Mouse (Mus musculus): ENCODE results near the gene Sh3rf1. TPM values are rescaled to one million over a fixed set of nuclear protein-coding genes. Genes with fewer than 3 reads are reported as not detected.

The Sh3rf1 gene
- polyA plus RNA-seq (2014; fragmentation: Nextera tagmentation; extraction: Ambion mirVana) = 28.1 and 28.8 TPM in 2 replicates

- no peaks in the 10 kb centered on the region for H3K36me3 ChIP-seq (ENCODE audit: control insufficient read depth, insufficient read depth, low read length)
- H3K4me2 ChIP-seq (ENCODE audit: low read depth, low read length, severe bottlenecking) = peak within 1 kb of the TSS; percentile 69
- WGBS = under 1% methylated on average over 76 of the region's 84 CpGs
- peak within 1 kb of the TSS; percentile 75 for H3K4me3 ChIP-seq (ENCODE audit: low read depth, low read length)
- DNase-seq (ENCODE audit: low spot score) (peak; percentile 90), ATAC-seq (replicated peaks; ENCODE audit: low FRiP score) (peak; percentile 91)
- H3K27ac ChIP-seq (ENCODE audit: low read depth, low read length) = peak within 1 kb of the TSS; percentile 74
- H3K4me1 ChIP-seq (replicated peaks; ENCODE audit: control insufficient read depth, insufficient read depth, low read length) = peaks cover 9% of the 10 kb centered on the region
- H3K9me3 ChIP-seq (ENCODE audit: control insufficient read depth, low read length) = no peaks in the 10 kb centered on the region; the same call in 1 of the 2 replicates
- H3K27me3 ChIP-seq (ENCODE audit: control insufficient read depth, insufficient read depth, low read length) = no peaks in the 10 kb centered on the region
- H3K9ac ChIP-seq (ENCODE audit: low read length) = peak within 1 kb of the TSS; percentile 87
Measured at GRCm38 (mm10) chr8:61223729-61224379, at the start of gene Sh3rf1. Gene Sh3rf1 (plus strand): TSS chr8:61223872.

GRCm38 (mm10) chr8:61173921-61174492, 49.7 kb upstream of the Sh3rf1 start:
- Histone ChIP-seq H3K36me3 (ENCODE audit: control insufficient read depth, insufficient read depth, low read length) (no peaks in the 10 kb centered on the region), H3K9ac (ENCODE audit: low read length) (no peak overlapping the region), H3K9me3 (ENCODE audit: control insufficient read depth, low read length) (no peaks in the 10 kb centered on the region), H3K4me1 (replicated peaks; ENCODE audit: control insufficient read depth, insufficient read depth, low read length) (no peaks in the 10 kb centered on the region), H3K27ac (ENCODE audit: low read depth, low read length) (no peak overlapping the region), H3K27me3 (ENCODE audit: control insufficient read depth, insufficient read depth, low read length) (no peaks in the 10 kb centered on the region), H3K4me2 (ENCODE audit: low read depth, low read length, severe bottlenecking) (no peak overlapping the region), H3K4me3 (ENCODE audit: low read depth, low read length) (no peak overlapping the region)
- ATAC-seq (replicated peaks; ENCODE audit: low FRiP score) (no peak), DNase-seq (ENCODE audit: low spot score) (no peak)
- WGBS = 78% methylated on average over 7 of the region's 7 CpGs

- no peaks in the 10 kb centered on the region for H3K27me3 ChIP-seq (ENCODE audit: control insufficient read depth, insufficient read depth, low read length)
Measured at GRCm38 (mm10) chr8:61175876-61176275, 47.8 kb upstream of the Sh3rf1 start.

GRCm38 (mm10) chr8:61177680-61178593, 45.7 kb upstream of the Sh3rf1 start:
- WGBS = 78% methylated on average over 12 of the region's 12 CpGs
- Histone ChIP-seq H3K36me3 (ENCODE audit: control insufficient read depth, insufficient read depth, low read length) (no peaks in the 10 kb centered on the region), H3K27me3 (ENCODE audit: control insufficient read depth, insufficient read depth, low read length) (no peaks in the 10 kb centered on the region), H3K9ac (ENCODE audit: low read length) (no peak overlapping the region), H3K4me1 (replicated peaks; ENCODE audit: control insufficient read depth, insufficient read depth, low read length) (no peaks in the 10 kb centered on the region), H3K27ac (ENCODE audit: low read depth, low read length) (no peak overlapping the region), H3K4me2 (ENCODE audit: low read depth, low read length, severe bottlenecking) (no peak overlapping the region), H3K9me3 (ENCODE audit: control insufficient read depth, low read length) (no peaks in the 10 kb centered on the region), H3K4me3 (ENCODE audit: low read depth, low read length) (no peak overlapping the region)
- ATAC-seq (replicated peaks; ENCODE audit: low FRiP score) (no peak), DNase-seq (ENCODE audit: low spot score) (no peak)

More at GRCm38 (mm10) chr8:61175876-61176275, 47.8 kb upstream of the Sh3rf1 start:
- ATAC-seq (replicated peaks; ENCODE audit: low FRiP score) (no peak), DNase-seq (ENCODE audit: low spot score) (no peak)
- H3K27ac ChIP-seq (ENCODE audit: low read depth, low read length) = no peak overlapping the region
- 84% methylated on average over 2 of the region's 2 CpGs for WGBS
- H3K9me3 ChIP-seq (ENCODE audit: control insufficient read depth, low read length) = no peaks in the 10 kb centered on the region
- no peak overlapping the region for H3K9ac ChIP-seq (ENCODE audit: low read length)
- H3K4me1 ChIP-seq (replicated peaks; ENCODE audit: control insufficient read depth, insufficient read depth, low read length) = no peaks in the 10 kb centered on the region
- H3K4me2 ChIP-seq (ENCODE audit: low read depth, low read length, severe bottlenecking) = no peak overlapping the region
- no peak overlapping the region for H3K4me3 ChIP-seq (ENCODE audit: low read depth, low read length)
- H3K36me3 ChIP-seq (ENCODE audit: control insufficient read depth, insufficient read depth, low read length) = no peaks in the 10 kb centered on the region

GRCm38 (mm10) chr8:61178594-61179140, 45.0 kb upstream of the Sh3rf1 start:
- Histone ChIP-seq H3K36me3 (ENCODE audit: control insufficient read depth, insufficient read depth, low read length) (no peaks in the 10 kb centered on the region), H3K4me3 (ENCODE audit: low read depth, low read length) (no peak overlapping the region), H3K9me3 (ENCODE audit: control insufficient read depth, low read length) (no peaks in the 10 kb centered on the region), H3K27me3 (ENCODE audit: control insufficient read depth, insufficient read depth, low read length) (no peaks in the 10 kb centered on the region), H3K9ac (ENCODE audit: low read length) (no peak overlapping the region), H3K4me2 (ENCODE audit: low read depth, low read length, severe bottlenecking) (no peak overlapping the region), H3K27ac (ENCODE audit: low read depth, low read length) (peak overlapping the region; percentile 31; the same call in 1 of the 2 replicates), H3K4me1 (replicated peaks; ENCODE audit: control insufficient read depth, insufficient read depth, low read length) (no peaks in the 10 kb centered on the region)
- peak; percentile 56; the same call in 1 of the 2 replicates for ATAC-seq (replicated peaks; ENCODE audit: low FRiP score)
- WGBS = 48% methylated on average over 11 of the region's 11 CpGs
- DNase-seq (ENCODE audit: low spot score) = no peak

- Histone ChIP-seq H3K27ac (ENCODE audit: low read depth, low read length) (no peak overlapping the region), H3K27me3 (ENCODE audit: control insufficient read depth, insufficient read depth, low read length) (no peaks in the 10 kb centered on the region), H3K4me2 (ENCODE audit: low read depth, low read length, severe bottlenecking) (no peak overlapping the region), H3K36me3 (ENCODE audit: control insufficient read depth, insufficient read depth, low read length) (no peaks in the 10 kb centered on the region), H3K4me1 (replicated peaks; ENCODE audit: control insufficient read depth, insufficient read depth, low read length) (no peaks in the 10 kb centered on the region), H3K9me3 (ENCODE audit: control insufficient read depth, low read length) (no peaks in the 10 kb centered on the region), H3K4me3 (ENCODE audit: low read depth, low read length) (no peak overlapping the region), H3K9ac (ENCODE audit: low read length) (no peak overlapping the region)
- ATAC-seq (replicated peaks; ENCODE audit: low FRiP score) (no peak), DNase-seq (ENCODE audit: low spot score) (no peak)
- WGBS = 93% methylated on average over 2 of the region's 2 CpGs
Measured at GRCm38 (mm10) chr8:61181592-61181991, 42.1 kb upstream of the Sh3rf1 start.

- DNase-seq (ENCODE audit: low spot score) (no peak), ATAC-seq (replicated peaks; ENCODE audit: low FRiP score) (no peak)
- Histone ChIP-seq H3K27me3 (ENCODE audit: control insufficient read depth, insufficient read depth, low read length) (no peaks in the 10 kb centered on the region), H3K36me3 (ENCODE audit: control insufficient read depth, insufficient read depth, low read length) (no peaks in the 10 kb centered on the region), H3K9ac (ENCODE audit: low read length) (no peak overlapping the region), H3K27ac (ENCODE audit: low read depth, low read length) (no peak overlapping the region), H3K4me1 (replicated peaks; ENCODE audit: control insufficient read depth, insufficient read depth, low read length) (no peaks in the 10 kb centered on the region), H3K4me3 (ENCODE audit: low read depth, low read length) (no peak overlapping the region), H3K4me2 (ENCODE audit: low read depth, low read length, severe bottlenecking) (no peak overlapping the region), H3K9me3 (ENCODE audit: control insufficient read depth, low read length) (no peaks in the 10 kb centered on the region)
- WGBS = 93% methylated on average over 4 of the region's 4 CpGs
Measured at GRCm38 (mm10) chr8:61182020-61182419, 41.7 kb upstream of the Sh3rf1 start.
